Mouse (Mus musculus): ENCODE results near the gene Gm13276.
"Not testable (repeated sequence)": the region's sequence is repeated elsewhere in the genome, so short reads cannot be mapped to it uniquely, and the experiment has no call there.

Gene Gm13276

GRCm38 (mm10) chr4:88785409-88785808 lies at the start of gene Gm13276:
Gene Gm13276 (plus strand): TSS chr4:88785709.
- DNase-seq (ENCODE audit: low spot score in 2 of 2) = not testable (repeated sequence)

- DNase-seq (ENCODE audit: low spot score in 2 of 2) = peak; percentile 21 to 44
Observed at GRCm38 (mm10) chr4:88738480-88738879, 47.0 kb upstream of the Gm13276 start.

GRCm38 (mm10) chr4:88739036-88739435 lies 46.5 kb upstream of the Gm13276 start:
- DNase-seq (ENCODE audit: low spot score in 2 of 2) = no peak

- no peak for DNase-seq (ENCODE audit: low spot score in 2 of 2)
Observed at GRCm38 (mm10) chr4:88741426-88741825, 44.1 kb upstream of the Gm13276 start.

GRCm38 (mm10) chr4:88742771-88743371 lies 42.6 kb upstream of the Gm13276 start:
- DNase-seq (ENCODE audit: low spot score in 2 of 2) = no peak

- DNase-seq (ENCODE audit: low spot score in 2 of 2) = no peak
Observed at GRCm38 (mm10) chr4:88744207-88744606, 41.3 kb upstream of the Gm13276 start.

- no peak for DNase-seq (ENCODE audit: low spot score in 2 of 2)
Observed at GRCm38 (mm10) chr4:88749926-88750325, 35.6 kb upstream of the Gm13276 start.

- DNase-seq (ENCODE audit: low spot score in 2 of 2) = peak; percentile 67
Observed at GRCm38 (mm10) chr4:88754818-88755340, 30.6 kb upstream of the Gm13276 start, which contains the start of gene Gm13271. Gene Gm13271 (plus strand): TSS chr4:88754868.

GRCm38 (mm10) chr4:88756581-88757513 lies 28.7 kb upstream of the Gm13276 start:
- not testable (repeated sequence) for DNase-seq (ENCODE audit: low spot score in 2 of 2)

- DNase-seq (ENCODE audit: low spot score in 2 of 2) = peak; percentile 82 to 84
Observed at GRCm38 (mm10) chr4:88757628-88758031, 27.9 kb upstream of the Gm13276 start.

GRCm38 (mm10) chr4:88758751-88759150 lies 26.8 kb upstream of the Gm13276 start:
- not testable (repeated sequence) for DNase-seq (ENCODE audit: low spot score in 2 of 2)

GRCm38 (mm10) chr4:88759610-88760268 lies 25.8 kb upstream of the Gm13276 start, which contains the start of gene Gm13283:
Gene Gm13283 (plus strand): TSS chr4:88760119.
- peak; percentile 23 to 41 for DNase-seq (ENCODE audit: low spot score in 2 of 2)

- peak; percentile 55 to 61 for DNase-seq (ENCODE audit: low spot score in 2 of 2)
Observed at GRCm38 (mm10) chr4:88760431-88760830, 25.1 kb upstream of the Gm13276 start.

GRCm38 (mm10) chr4:88761776-88762175 lies 23.7 kb upstream of the Gm13276 start:
- peak; percentile 69 to 73 for DNase-seq (ENCODE audit: low spot score in 2 of 2)

- DNase-seq (ENCODE audit: low spot score in 2 of 2) = not testable (repeated sequence)
Observed at GRCm38 (mm10) chr4:88762341-88762740, 23.2 kb upstream of the Gm13276 start.

- peak; percentile 19 to 28 for DNase-seq (ENCODE audit: low spot score in 2 of 2)
Observed at GRCm38 (mm10) chr4:88763384-88764018, 22.0 kb upstream of the Gm13276 start.

GRCm38 (mm10) chr4:88773534-88773933 lies 12.0 kb upstream of the Gm13276 start, which contains the start of gene Gm13290:
Gene Gm13290 (plus strand): TSS chr4:88773834.
- DNase-seq (ENCODE audit: low spot score in 2 of 2) = not testable (repeated sequence)

GRCm38 (mm10) chr4:88776622-88777021 lies 8.9 kb upstream of the Gm13276 start, which contains the start of gene Gm13289:
Gene Gm13289 (plus strand): TSS chr4:88776922.
- DNase-seq (ENCODE audit: low spot score in 2 of 2) = not testable (repeated sequence)

- DNase-seq (ENCODE audit: low spot score in 2 of 2) = not testable (repeated sequence)
Observed at GRCm38 (mm10) chr4:88779550-88779949, 6.0 kb upstream of the Gm13276 start, which contains the start of gene Gm13272. Gene Gm13272 (plus strand): TSS chr4:88779850.

GRCm38 (mm10) chr4:88780320-88780719 lies 5.2 kb upstream of the Gm13276 start:
- not testable (repeated sequence) for DNase-seq (ENCODE audit: low spot score in 2 of 2)

- DNase-seq (ENCODE audit: low spot score in 2 of 2) = not testable (repeated sequence)
Observed at GRCm38 (mm10) chr4:88781831-88782230, 3.7 kb upstream of the Gm13276 start, which contains the start of gene Ifnz. Gene Ifnz (plus strand): TSS chr4:88782131.

Data from spleen, postnatal 36 days (tissue).